Mouse (Mus musculus): ENCODE measurements around the gene Timm8a2. TPM values are rescaled to one million over a fixed set of nuclear protein-coding genes. Genes with fewer than 3 reads are reported as not detected.

Timm8a2 gene
- polyA plus RNA-seq, 1 experiment from 2014 or later: not detected

DNA sequence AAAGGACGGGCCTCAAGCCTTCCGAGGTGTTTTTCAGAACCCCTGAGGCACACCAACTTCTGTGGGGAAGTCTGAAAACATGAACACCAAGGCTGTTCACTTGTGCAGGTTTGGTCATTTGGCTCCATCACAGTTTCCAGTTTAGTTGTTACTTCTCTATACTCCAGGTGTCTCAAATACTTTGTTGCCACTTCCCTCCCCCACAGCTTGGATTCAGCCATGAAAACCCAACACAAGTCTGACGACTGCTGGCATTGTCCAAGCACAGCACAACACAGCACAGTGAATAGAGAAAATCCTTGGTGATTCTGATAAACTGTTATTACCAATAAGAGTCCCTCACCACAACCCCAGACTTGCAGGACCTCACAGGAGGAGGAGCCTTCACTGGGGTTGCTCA lies 42.5 kb downstream of the Timm8a2 start:
- no peak for ATAC-seq (ENCODE audit: extremely low read depth, insufficient number of reproducible peaks, low FRiP score, low TSS enrichment)
- Histone ChIP-seq H3K27ac (replicated peaks) (no peak overlapping the region), H3K4me3 (no peak overlapping the region), H3K36me3 (no peaks in the 10 kb centered on the region), H3K9me3 (no peaks in the 10 kb centered on the region), H3K9ac (no peak overlapping the region), H3K4me1 (peaks cover 10% of the 10 kb centered on the region), H3K27me3 (replicated peaks) (peaks cover 79% of the 10 kb centered on the region), H3K4me2 (no peak overlapping the region)
- 70% methylated on average over 3 of the region's 3 CpGs for WGBS

DNA sequence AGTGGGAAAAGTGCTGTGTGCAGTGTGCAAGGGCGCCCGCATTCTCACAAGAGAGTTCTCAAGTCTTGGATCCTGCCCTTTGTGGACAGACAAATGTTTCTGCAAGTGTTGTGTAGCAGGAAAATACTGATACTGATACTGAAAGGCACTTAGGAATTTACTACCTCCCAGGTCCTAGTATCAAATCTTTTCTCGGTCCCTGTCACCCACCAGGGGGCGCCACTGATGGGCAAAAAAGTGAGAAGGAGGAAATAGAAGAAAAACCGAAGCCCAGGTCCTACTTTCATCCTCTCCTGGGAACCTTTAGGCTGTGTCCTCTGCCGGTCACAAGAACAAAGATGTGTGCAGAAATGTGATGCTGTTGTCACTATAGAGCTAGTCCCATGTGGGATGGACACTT lies 45.0 kb downstream of the Timm8a2 start:
- ATAC-seq (ENCODE audit: extremely low read depth, insufficient number of reproducible peaks, low FRiP score, low TSS enrichment): no peak
- WGBS: 32% methylated on average over 6 of the region's 6 CpGs
- no peak overlapping the region for H3K4me3 ChIP-seq
- H3K27me3 ChIP-seq (replicated peaks): peaks cover 60% of the 10 kb centered on the region
- H3K4me1 ChIP-seq: peaks cover 10% of the 10 kb centered on the region
- H3K27ac ChIP-seq (replicated peaks): no peak overlapping the region
- H3K9ac ChIP-seq: no peak overlapping the region
- H3K9me3 ChIP-seq: 0 out of 2 replicates have a peak, but pooled peaks cover under 1% of the 10 kb centered on the region
- no peaks in the 10 kb centered on the region for H3K36me3 ChIP-seq
- no peak overlapping the region for H3K4me2 ChIP-seq

GRCm38 (mm10) chr14:122079921-122080320 lies 45.4 kb downstream of the Timm8a2 start:
- Histone ChIP-seq H3K27ac (replicated peaks) (no peak overlapping the region), H3K4me1 (peaks cover 10% of the 10 kb centered on the region), H3K4me2 (no peak overlapping the region), H3K27me3 (replicated peaks) (peaks cover 56% of the 10 kb centered on the region), H3K4me3 (no peak overlapping the region), H3K9me3 (0 out of 2 replicates have a peak, but pooled peaks cover 5% of the 10 kb centered on the region), H3K36me3 (no peaks in the 10 kb centered on the region), H3K9ac (no peak overlapping the region)
- ATAC-seq (ENCODE audit: extremely low read depth, insufficient number of reproducible peaks, low FRiP score, low TSS enrichment): no peak
- 75% methylated on average over 5 of the region's 5 CpGs for WGBS

DNA sequence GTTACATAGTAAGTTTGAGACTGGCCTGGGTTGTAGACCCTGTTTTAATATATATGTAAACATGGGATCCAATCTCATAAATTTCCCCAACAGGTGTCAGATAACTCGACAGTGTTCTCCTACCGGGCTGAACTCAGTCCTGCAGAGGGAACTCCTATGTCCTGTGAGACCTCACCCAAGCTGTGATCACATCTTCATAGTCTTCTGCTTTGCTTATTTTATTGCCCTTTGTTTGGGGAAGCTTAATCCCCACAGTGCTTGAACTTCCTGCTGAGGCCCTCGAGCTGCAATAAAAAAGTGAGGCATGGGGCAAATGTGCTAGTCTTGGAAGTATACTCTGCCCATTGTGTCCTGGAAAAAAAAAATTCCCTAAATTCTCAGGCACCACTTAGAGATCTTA lies 46.8 kb downstream of the Timm8a2 start:
- no peaks in the 10 kb centered on the region for H3K36me3 ChIP-seq
- H3K4me1 ChIP-seq: peaks cover 1% of the 10 kb centered on the region
- no peak overlapping the region for H3K4me3 ChIP-seq
- no peak for ATAC-seq (ENCODE audit: extremely low read depth, insufficient number of reproducible peaks, low FRiP score, low TSS enrichment)
- H3K9me3 ChIP-seq: peaks cover 7% of the 10 kb centered on the region; the same call in 1 of the 2 replicates
- 60% methylated on average over 3 of the region's 3 CpGs for WGBS
- no peak overlapping the region for H3K9ac ChIP-seq
- no peak overlapping the region for H3K27ac ChIP-seq (replicated peaks)
- peaks cover 42% of the 10 kb centered on the region for H3K27me3 ChIP-seq (replicated peaks)
- H3K4me2 ChIP-seq: no peak overlapping the region

DNA sequence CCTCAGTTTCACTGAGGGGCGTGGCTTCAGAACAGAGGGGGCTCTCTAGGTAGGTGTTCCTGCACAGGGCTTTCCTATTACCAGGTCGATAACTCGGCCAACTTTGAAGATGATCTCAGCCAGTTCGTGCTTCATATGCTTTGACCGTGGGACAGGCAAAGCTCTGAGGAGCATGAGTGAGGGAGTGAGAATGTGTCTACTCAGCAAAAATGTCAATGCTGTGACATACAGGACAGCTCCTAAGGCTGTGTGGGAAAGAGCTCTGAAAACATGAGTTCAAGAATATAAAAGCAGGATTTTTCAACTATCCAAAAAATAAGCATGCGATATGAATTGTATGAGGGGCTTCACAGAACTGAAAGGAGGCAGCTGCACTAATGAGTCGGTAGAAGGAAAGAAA lies 49.0 kb downstream of the Timm8a2 start:
- no peak overlapping the region for H3K27ac ChIP-seq (replicated peaks)
- no peaks in the 10 kb centered on the region for H3K4me1 ChIP-seq
- WGBS: 70% methylated on average over 7 of the region's 7 CpGs
- no peak overlapping the region for H3K9ac ChIP-seq
- H3K27me3 ChIP-seq (replicated peaks): peaks cover 20% of the 10 kb centered on the region
- no peak overlapping the region for H3K4me3 ChIP-seq
- H3K36me3 ChIP-seq: no peaks in the 10 kb centered on the region
- no peak for ATAC-seq (ENCODE audit: extremely low read depth, insufficient number of reproducible peaks, low FRiP score, low TSS enrichment)
- H3K4me2 ChIP-seq: no peak overlapping the region
- peaks cover 7% of the 10 kb centered on the region; the same call in 1 of the 2 replicates for H3K9me3 ChIP-seq

DNA sequence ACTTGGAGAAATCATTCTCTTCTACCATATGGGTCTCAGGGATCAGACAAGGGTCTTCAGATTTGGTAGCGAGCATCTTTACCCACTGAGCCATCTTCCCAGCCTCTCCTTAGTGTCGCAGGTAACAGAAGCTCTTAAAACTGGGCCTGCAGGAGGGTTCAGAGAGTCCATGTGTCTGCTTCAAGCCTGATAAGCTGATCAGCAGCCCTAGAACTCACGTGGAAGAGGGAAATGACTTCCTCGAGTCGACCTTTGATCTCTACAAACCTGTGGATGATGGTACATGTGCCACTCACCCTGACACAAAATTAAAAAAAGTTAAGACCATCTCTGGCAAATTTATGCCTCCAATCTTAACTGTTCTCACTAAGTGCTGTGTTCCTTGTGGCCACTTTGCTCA lies 53.5 kb downstream of the Timm8a2 start:
- Histone ChIP-seq H3K4me2 (no peak overlapping the region), H3K9me3 (peaks cover 7% of the 10 kb centered on the region; the same call in 1 of the 2 replicates), H3K4me1 (no peaks in the 10 kb centered on the region), H3K9ac (no peak overlapping the region), H3K27ac (replicated peaks) (no peak overlapping the region), H3K4me3 (no peak overlapping the region), H3K36me3 (no peaks in the 10 kb centered on the region), H3K27me3 (replicated peaks) (peaks cover 10% of the 10 kb centered on the region; the same call in 1 of the 2 replicates)
- 73% methylated on average over 5 of the region's 5 CpGs for WGBS
- no peak for ATAC-seq (ENCODE audit: extremely low read depth, insufficient number of reproducible peaks, low FRiP score, low TSS enrichment)

Other genes starting within 250 kb of the Timm8a2 start
- gene Dock9, start 236.8 kb upstream of the Timm8a2 start, polyA plus RNA-seq (2015; fragmentation: Nextera tagmentation; extraction: Ambion mirVana): 4.5 and 4.8 TPM in 2 replicates
- gene Ubac2, start 156.1 kb upstream of the Timm8a2 start, polyA plus RNA-seq (2015; fragmentation: Nextera tagmentation; extraction: Ambion mirVana): 52.4 and 55.8 TPM in 2 replicates
- 0.13 TPM in 1 of 2 replicates, not detected in the other for gene Gpr18, start 118.9 kb upstream of the Timm8a2 start, polyA plus RNA-seq (2015; fragmentation: Nextera tagmentation; extraction: Ambion mirVana)
- gene Gpr183, start 69.5 kb upstream of the Timm8a2 start, polyA plus RNA-seq (2015; fragmentation: Nextera tagmentation; extraction: Ambion mirVana): 2.3 and 2.5 TPM in 2 replicates
- gene Tm9sf2, start 72.4 kb downstream of the Timm8a2 start, polyA plus RNA-seq (2015; fragmentation: Nextera tagmentation; extraction: Ambion mirVana): 115 and 124 TPM in 2 replicates
- gene Clybl, start 147.0 kb downstream of the Timm8a2 start, polyA plus RNA-seq (2015; fragmentation: Nextera tagmentation; extraction: Ambion mirVana): 68.2 and 75.2 TPM in 2 replicates

Data from heart, embryonic 13.5 days (tissue).